Mouse (Mus musculus) neural tube, embryonic 13.5 days (tissue): ENCODE data around the gene Dnm2. TPM values are rescaled to one million over a fixed set of nuclear protein-coding genes. Genes with fewer than 3 reads are reported as not detected.
"Not testable (repeated sequence)": the region's sequence is repeated elsewhere in the genome, so short reads cannot be mapped to it uniquely, and the experiment has no call there.

Experiments used
- ATAC-seq: fragments of 200-750 bp; cut with Nextera tagmentation; 2 replicates; pipeline ENCODE4 v1.8.0; 2017; ENCODE audit warnings: low read depth, mild to moderate bottlenecking, moderate TSS enrichment, moderate library complexity
- H3K27ac ChIP-seq: fragments of 300-500 bp; sonication (generic); replicated peaks from 2 replicates; pipeline ENCODE4 v1.5.1; 2015; ENCODE audit warnings: moderate library complexity, mild to moderate bottlenecking, inconsistent platforms
- H3K27me3 ChIP-seq: fragments of 300-500 bp; sonication (generic); 2 replicates; pipeline ENCODE4 v1.6.1; 2015; ENCODE audit warnings: mild to moderate bottlenecking, inconsistent platforms
- H3K36me3 ChIP-seq: fragments of 300-500 bp; sonication (generic); 2 replicates; pipeline ENCODE4 v1.6.1; 2015; ENCODE audit warnings: mild to moderate bottlenecking, inconsistent platforms
- H3K4me1 ChIP-seq: fragments of 300-500 bp; sonication (generic); replicated peaks from 2 replicates; pipeline ENCODE4 v1.6.1; 2015; ENCODE audit warnings: inconsistent platforms
- H3K4me2 ChIP-seq: fragments of 300-500 bp; sonication (generic); 2 replicates; pipeline ENCODE4 v1.6.1; 2015; ENCODE audit warnings: inconsistent platforms, mild to moderate bottlenecking, moderate library complexity
- H3K4me3 ChIP-seq: fragments of 300-500 bp; sonication (generic); 2 replicates; pipeline ENCODE4 v1.5.1; 2015; ENCODE audit warnings: mild to moderate bottlenecking, inconsistent platforms
- H3K9ac ChIP-seq: fragments of 300-500 bp; sonication (generic); 2 replicates; pipeline ENCODE4 v1.6.1; 2015; ENCODE audit warnings: moderate library complexity, mild to moderate bottlenecking, inconsistent platforms
- H3K9me3 ChIP-seq: fragments of 300-500 bp; sonication (generic); 2 replicates; pipeline ENCODE4 v1.6.1; 2016; ENCODE audit warnings: inconsistent platforms
- WGBS: fragments of 180-500 bp; shearing (Covaris S2); methylation state at CpG from one replicate; pipeline ENCODE4 v1.1.7; 2015; 5-methylcytosine and 5-hydroxymethylcytosine counted together
- polyA plus RNA-seq: library from polyadenylated mRNA; unstranded; fragments of >200 nt; fragmentation: Nextera tagmentation; extraction: Ambion mirVana; gene quantifications from 2 replicates; pipeline ENCODE4 v1.2.1, GENCODE M21; 2015

Gene Dnm2
- polyA plus RNA-seq, 1 experiment from 2014 or later: 65.0 TPM

- H3K4me3 ChIP-seq: no peak overlapping the region
- no peaks in the 10 kb centered on the region for H3K27me3 ChIP-seq
- H3K9ac ChIP-seq: no peak overlapping the region
- no peak overlapping the region for H3K4me2 ChIP-seq
- H3K27ac ChIP-seq: no peak overlapping the region
- H3K36me3 ChIP-seq: peaks cover 3% of the 10 kb centered on the region; the same call in 1 of the 2 replicates
- 97% methylated on average over 4 of the region's 4 CpGs for WGBS
- ATAC-seq: no peak
- peaks cover 19% of the 10 kb centered on the region for H3K4me1 ChIP-seq
- H3K9me3 ChIP-seq: no peaks in the 10 kb centered on the region
Measured at GRCm38 (mm10) chr9:21513466-21513865, 88.8 kb downstream of the Dnm2 start.

GRCm38 (mm10) chr9:21517947-21518495 lies 93.3 kb downstream of the Dnm2 start:
- no peaks in the 10 kb centered on the region for H3K27me3 ChIP-seq
- 89% methylated on average over 6 of the region's 6 CpGs for WGBS
- no peak overlapping the region for H3K4me2 ChIP-seq
- H3K4me3 ChIP-seq: no peak overlapping the region
- no peak for ATAC-seq
- no peaks in the 10 kb centered on the region for H3K9me3 ChIP-seq
- no peaks in the 10 kb centered on the region for H3K4me1 ChIP-seq
- H3K9ac ChIP-seq: no peak overlapping the region
- no peaks in the 10 kb centered on the region for H3K36me3 ChIP-seq
- H3K27ac ChIP-seq: no peak overlapping the region

- not testable (repeated sequence) for H3K4me3 ChIP-seq, H3K9me3 ChIP-seq, H3K27me3 ChIP-seq, H3K27ac ChIP-seq, ATAC-seq, H3K9ac ChIP-seq, H3K36me3 ChIP-seq, H3K4me2 ChIP-seq, H3K4me1 ChIP-seq
- WGBS: 87% methylated on average over 6 of the region's 6 CpGs
Measured at GRCm38 (mm10) chr9:21518690-21519089, 94.0 kb downstream of the Dnm2 start.

GRCm38 (mm10) chr9:21525142-21525936 lies 100.6 kb downstream of the Dnm2 start:
- Histone ChIP-seq H3K9ac (no peak overlapping the region), H3K27me3 (no peaks in the 10 kb centered on the region), H3K9me3 (no peaks in the 10 kb centered on the region), H3K4me1 (no peaks in the 10 kb centered on the region), H3K4me3 (no peak overlapping the region), H3K4me2 (no peak overlapping the region), H3K36me3 (no peaks in the 10 kb centered on the region), H3K27ac (no peak overlapping the region)
- WGBS: 76% methylated on average over 7 of the region's 7 CpGs
- no peak for ATAC-seq

- no peaks in the 10 kb centered on the region for H3K27me3 ChIP-seq
- no peak within 1 kb of the TSS for H3K27ac ChIP-seq
- no peak within 1 kb of the TSS for H3K4me3 ChIP-seq
- no peaks in the 10 kb centered on the region for H3K36me3 ChIP-seq
- no peak for ATAC-seq
- H3K4me2 ChIP-seq: no peak within 1 kb of the TSS
- no peaks in the 10 kb centered on the region for H3K4me1 ChIP-seq
- H3K9me3 ChIP-seq: no peaks in the 10 kb centered on the region
- no peak within 1 kb of the TSS for H3K9ac ChIP-seq
- WGBS: 70% methylated on average over 14 of the region's 14 CpGs
Measured at GRCm38 (mm10) chr9:21525937-21526633, 101.4 kb downstream of the Dnm2 start, which contains the start of gene AB124611. TSS of gene AB124611 (plus strand) at chr9:21526176.

- Histone ChIP-seq H3K4me3 (no peak overlapping the region), H3K27me3 (no peaks in the 10 kb centered on the region), H3K27ac (no peak overlapping the region), H3K9ac (no peak overlapping the region), H3K36me3 (no peaks in the 10 kb centered on the region), H3K9me3 (no peaks in the 10 kb centered on the region), H3K4me2 (no peak overlapping the region), H3K4me1 (no peaks in the 10 kb centered on the region)
- WGBS: 98% methylated on average over 3 of the region's 3 CpGs
- no peak for ATAC-seq
Measured at GRCm38 (mm10) chr9:21526634-21526944, 101.9 kb downstream of the Dnm2 start.

GRCm38 (mm10) chr9:21527100-21527801 lies 102.5 kb downstream of the Dnm2 start:
- WGBS: 97% methylated on average over 2 of the region's 2 CpGs
- no peak for ATAC-seq

GRCm38 (mm10) chr9:21527917-21528324 lies 103.2 kb downstream of the Dnm2 start:
- Histone ChIP-seq H3K4me1 (no peaks in the 10 kb centered on the region), H3K9me3 (no peaks in the 10 kb centered on the region), H3K4me2 (no peak overlapping the region), H3K4me3 (no peak overlapping the region), H3K27me3 (no peaks in the 10 kb centered on the region), H3K9ac (no peak overlapping the region), H3K27ac (no peak overlapping the region), H3K36me3 (no peaks in the 10 kb centered on the region)
- ATAC-seq: no peak
- WGBS: 75% methylated on average over 1 of the region's 1 CpGs

More at GRCm38 (mm10) chr9:21527100-21527801, 102.5 kb downstream of the Dnm2 start:
- H3K27ac ChIP-seq: no peak overlapping the region
- H3K4me3 ChIP-seq: no peak overlapping the region
- H3K4me1 ChIP-seq: no peaks in the 10 kb centered on the region
- H3K9me3 ChIP-seq: no peaks in the 10 kb centered on the region
- no peaks in the 10 kb centered on the region for H3K27me3 ChIP-seq
- H3K4me2 ChIP-seq: no peak overlapping the region
- no peak overlapping the region for H3K9ac ChIP-seq
- no peaks in the 10 kb centered on the region for H3K36me3 ChIP-seq

GRCm38 (mm10) chr9:21536501-21536900 lies 111.8 kb downstream of the Dnm2 start:
- H3K9me3 ChIP-seq: 0 out of 2 replicates have a peak, but pooled peaks cover 3% of the 10 kb centered on the region
- H3K4me3 ChIP-seq: no peak overlapping the region
- no peaks in the 10 kb centered on the region for H3K4me1 ChIP-seq
- ATAC-seq: no peak
- 97% methylated on average over 14 of the region's 14 CpGs for WGBS
- H3K27ac ChIP-seq: no peak overlapping the region
- no peak overlapping the region for H3K4me2 ChIP-seq
- no peak overlapping the region for H3K9ac ChIP-seq
- H3K27me3 ChIP-seq: no peaks in the 10 kb centered on the region
- no peaks in the 10 kb centered on the region for H3K36me3 ChIP-seq

- 0 out of 2 replicates have a peak, but pooled peaks cover 3% of the 10 kb centered on the region for H3K9me3 ChIP-seq
- 70% methylated on average over 4 of the region's 4 CpGs for WGBS
Measured at GRCm38 (mm10) chr9:21537009-21537408, 112.3 kb downstream of the Dnm2 start.

GRCm38 (mm10) chr9:21539981-21540753 lies 115.5 kb downstream of the Dnm2 start:
- Histone ChIP-seq H3K4me3 (no peak overlapping the region), H3K4me2 (no peak overlapping the region), H3K4me1 (peaks cover 8% of the 10 kb centered on the region; the same call in 1 of the 2 replicates), H3K27ac (no peak overlapping the region), H3K9ac (no peak overlapping the region), H3K36me3 (no peaks in the 10 kb centered on the region), H3K27me3 (no peaks in the 10 kb centered on the region), H3K9me3 (no peaks in the 10 kb centered on the region)
- no peak for ATAC-seq
- WGBS: 81% methylated on average over 7 of the region's 7 CpGs

More at GRCm38 (mm10) chr9:21537009-21537408, 112.3 kb downstream of the Dnm2 start:
- Histone ChIP-seq H3K4me2 (no peak overlapping the region), H3K36me3 (no peaks in the 10 kb centered on the region), H3K27me3 (no peaks in the 10 kb centered on the region), H3K9ac (no peak overlapping the region), H3K4me3 (no peak overlapping the region), H3K27ac (no peak overlapping the region), H3K4me1 (no peaks in the 10 kb centered on the region)
- no peak for ATAC-seq
